Mouse (Mus musculus) mesoderm, embryonic 11.5 days (tissue): ENCODE data around the gene Ffar2.

Experiments used
- DNase-seq: peaks from one replicate; pipeline ENCODE4 v3.0.0-alpha.2; 2012; ENCODE audit warnings: low read depth, low spot score

The Ffar2 gene

GRCm38 (mm10) chr7:30821532-30821931 is 2.0 kb downstream of the Ffar2 start:
- DNase-seq = no peak

GRCm38 (mm10) chr7:30820854-30821445 is 2.6 kb downstream of the Ffar2 start:
- DNase-seq = no peak

- DNase-seq = no peak
Measured at GRCm38 (mm10) chr7:30820131-30820530, 3.4 kb downstream of the Ffar2 start.

GRCm38 (mm10) chr7:30812291-30812807 is 11.2 kb downstream of the Ffar2 start:
- no peak for DNase-seq

GRCm38 (mm10) chr7:30811757-30812290 is 11.8 kb downstream of the Ffar2 start:
- no peak for DNase-seq

GRCm38 (mm10) chr7:30810319-30810718 is 13.3 kb downstream of the Ffar2 start:
- no peak for DNase-seq

GRCm38 (mm10) chr7:30805924-30806323 is 17.7 kb downstream of the Ffar2 start:
- DNase-seq = peak; percentile 34

GRCm38 (mm10) chr7:30804026-30804715 is 19.4 kb downstream of the Ffar2 start:
- DNase-seq = no peak

GRCm38 (mm10) chr7:30803256-30803655 is 20.3 kb downstream of the Ffar2 start:
- no peak for DNase-seq

- DNase-seq = no peak
Measured at GRCm38 (mm10) chr7:30800653-30801052, 22.9 kb downstream of the Ffar2 start.

GRCm38 (mm10) chr7:30796790-30797189 is 26.8 kb downstream of the Ffar2 start:
- DNase-seq = no peak

- no peak for DNase-seq
Measured at GRCm38 (mm10) chr7:30794921-30795320, 28.7 kb downstream of the Ffar2 start.

- no peak for DNase-seq
Measured at GRCm38 (mm10) chr7:30791921-30792320, 31.7 kb downstream of the Ffar2 start.

- no peak for DNase-seq
Measured at GRCm38 (mm10) chr7:30790141-30790540, 33.4 kb downstream of the Ffar2 start.

- no peak for DNase-seq
Measured at GRCm38 (mm10) chr7:30787377-30788022, 36.1 kb downstream of the Ffar2 start, which contains the start of gene Krtdap. Gene Krtdap, plus strand, starts transcription at chr7:30787896.

- no peak for DNase-seq
Measured at GRCm38 (mm10) chr7:30785721-30786546, 37.6 kb downstream of the Ffar2 start.

GRCm38 (mm10) chr7:30785154-30785553 is 38.4 kb downstream of the Ffar2 start:
- DNase-seq = no peak

- no peak for DNase-seq
Measured at GRCm38 (mm10) chr7:30782658-30783057, 40.9 kb downstream of the Ffar2 start.

- no peak for DNase-seq
Measured at GRCm38 (mm10) chr7:30781792-30782191, 41.8 kb downstream of the Ffar2 start.

GRCm38 (mm10) chr7:30777911-30778310 is 45.7 kb downstream of the Ffar2 start:
- DNase-seq = no peak

- DNase-seq = no peak
Measured at GRCm38 (mm10) chr7:30777081-30777579, 46.4 kb downstream of the Ffar2 start.
